Mouse (Mus musculus) cerebellum, adult 2 months (tissue): Measurements from ENCODE around the gene Pdia4. TPM values are rescaled to one million over a fixed set of nuclear protein-coding genes. Genes with fewer than 3 reads are reported as not detected.

ENCODE experiments used
- DNase-seq, 2 experiments: peaks; one replicate each; pipeline ENCODE4 v3.0.0; 2021
- H3K27ac ChIP-seq: fragments of 200-500 bp; 2 replicates; pipeline ENCODE4 v1.5.1; 2012; ENCODE audit warnings: low read length, control low read depth, inconsistent platforms; ENCODE audit not compliant: insufficient read depth
- H3K27me3 ChIP-seq: fragments of 200-500 bp; 2 replicates; pipeline ENCODE4 v1.6.1; 2012; ENCODE audit warnings: inconsistent platforms, mild to moderate bottlenecking, low read length, moderate library complexity; ENCODE audit not compliant: control insufficient read depth, insufficient read depth
- H3K4me1 ChIP-seq: fragments of 200-500 bp; 2 replicates; pipeline ENCODE4 v1.6.1; 2011; ENCODE audit warnings: low read length; ENCODE audit not compliant: control insufficient read depth, insufficient read depth
- H3K4me3 ChIP-seq: fragments of 200-500 bp; replicated peaks from 2 replicates; pipeline ENCODE3; 2011; ENCODE audit warnings: mild to moderate bottlenecking, low read depth, low read length, control low read depth; ENCODE audit not compliant: insufficient read depth
- CTCF ChIP-seq: fragments of 200-500 bp; IDR thresholded peaks from 2 replicates; pipeline ENCODE4 v1.5.1; 2011; ENCODE audit warnings: low read depth, mild to moderate bottlenecking, control low read depth, low read length, moderate library complexity, borderline replicate concordance; ENCODE audit not compliant: insufficient read depth
- POLR2A ChIP-seq: fragments of 200-500 bp; IDR thresholded peaks from 2 replicates; pipeline ENCODE4 v1.6.1; 2011; ENCODE audit warnings: low read length, control low read depth, borderline replicate concordance; ENCODE audit not compliant: insufficient read depth
- WGBS: fragments of 180-500 bp; shearing (Covaris S2); methylation state at CpG from one replicate; pipeline ENCODE4 v1.1.7; 2018; 5-methylcytosine and 5-hydroxymethylcytosine counted together
- polyA plus RNA-seq: library from polyadenylated mRNA; depleted of rRNA; stranded (reverse); fragments of >200 nt; gene quantifications from 2 replicates; pipeline ENCODE4 v1.2.3, GENCODE M21; 2012

The Pdia4 gene
- polyA plus RNA-seq, 1 experiment, result 31.9 TPM

- DNase-seq, result no peak
- TF ChIP-seq CTCF (no peak), POLR2A (no peak)
- Histone ChIP-seq H3K27me3 (no peaks in the 10 kb centered on the region), H3K4me3 (no peak overlapping the region), H3K4me1 (peaks cover 7% of the 10 kb centered on the region), H3K27ac (no peak overlapping the region)
- 65% methylated on average over 4 of the region's 4 CpGs for WGBS
Measured at GRCm38 (mm10) chr6:47809053-47809452, 4.2 kb downstream of the Pdia4 start.

GRCm38 (mm10) chr6:47808545-47808944 is 4.7 kb downstream of the Pdia4 start:
- H3K4me3 ChIP-seq, result no peak overlapping the region

GRCm38 (mm10) chr6:47807419-47807818 is 5.8 kb downstream of the Pdia4 start:
- Histone ChIP-seq H3K4me3 (no peak overlapping the region), H3K4me1 (peaks cover 7% of the 10 kb centered on the region), H3K27ac (no peak overlapping the region), H3K27me3 (no peaks in the 10 kb centered on the region)
- no peak for TF ChIP-seq POLR2A
- TF ChIP-seq CTCF, result no peak
- no peak for DNase-seq
- 81% methylated on average over 2 of the region's 2 CpGs for WGBS

More at GRCm38 (mm10) chr6:47808545-47808944, 4.7 kb downstream of the Pdia4 start:
- TF ChIP-seq POLR2A, result no peak
- no peak for TF ChIP-seq CTCF
- no peaks in the 10 kb centered on the region for H3K27me3 ChIP-seq
- 86% methylated on average over 5 of the region's 5 CpGs for WGBS
- DNase-seq, result no peak
- peaks cover 7% of the 10 kb centered on the region for H3K4me1 ChIP-seq
- H3K27ac ChIP-seq, result no peak overlapping the region

GRCm38 (mm10) chr6:47805520-47805919 is 7.7 kb downstream of the Pdia4 start:
- no peak overlapping the region for H3K27ac ChIP-seq
- H3K4me1 ChIP-seq, result no peaks in the 10 kb centered on the region; the same call in none of the 2 replicates
- no peak overlapping the region for H3K4me3 ChIP-seq
- 67% methylated on average over 2 of the region's 2 CpGs for WGBS
- TF ChIP-seq POLR2A (no peak), CTCF (no peak)
- no peak for DNase-seq
- no peaks in the 10 kb centered on the region for H3K27me3 ChIP-seq

- DNase-seq, result peak in 1 of 2 experiments; percentile 42
- H3K4me1 ChIP-seq, result no peaks in the 10 kb centered on the region
- no peaks in the 10 kb centered on the region; the same call in 1 of the 2 replicates for H3K27me3 ChIP-seq
- TF ChIP-seq CTCF (peak; percentile 64; the same call in 1 of the 2 replicates), POLR2A (no peak)
- no peak overlapping the region for H3K27ac ChIP-seq
- no peak overlapping the region for H3K4me3 ChIP-seq
- WGBS, result 39% methylated on average over 6 of the region's 6 CpGs
Measured at GRCm38 (mm10) chr6:47799079-47799478, 14.2 kb downstream of the Pdia4 start.

GRCm38 (mm10) chr6:47794106-47794830 is 19.0 kb downstream of the Pdia4 start:
- WGBS, result 26% methylated on average over 10 of the region's 10 CpGs

GRCm38 (mm10) chr6:47793284-47793683 is 19.9 kb downstream of the Pdia4 start:
- 83% methylated on average over 5 of the region's 5 CpGs for WGBS
- Histone ChIP-seq H3K4me1 (no peaks in the 10 kb centered on the region; the same call in 1 of the 2 replicates), H3K27ac (no peak overlapping the region), H3K4me3 (no peak overlapping the region), H3K27me3 (no peaks in the 10 kb centered on the region; the same call in 1 of the 2 replicates)
- TF ChIP-seq CTCF, result no peak
- TF ChIP-seq POLR2A, result no peak
- no peak for DNase-seq

More at GRCm38 (mm10) chr6:47794106-47794830, 19.0 kb downstream of the Pdia4 start:
- H3K4me3 ChIP-seq, result no peak overlapping the region
- no peaks in the 10 kb centered on the region; the same call in 1 of the 2 replicates for H3K27me3 ChIP-seq
- peak in 1 of 2 experiments; percentile 45 for DNase-seq
- TF ChIP-seq CTCF, result peak; percentile 59
- TF ChIP-seq POLR2A, result no peak
- no peaks in the 10 kb centered on the region for H3K4me1 ChIP-seq
- H3K27ac ChIP-seq, result no peak overlapping the region

GRCm38 (mm10) chr6:47792533-47792932 is 20.7 kb downstream of the Pdia4 start:
- no peak for DNase-seq
- 69% methylated on average over 2 of the region's 2 CpGs for WGBS
- no peaks in the 10 kb centered on the region; the same call in 1 of the 2 replicates for H3K4me1 ChIP-seq
- no peaks in the 10 kb centered on the region; the same call in 1 of the 2 replicates for H3K27me3 ChIP-seq
- no peak overlapping the region for H3K4me3 ChIP-seq
- H3K27ac ChIP-seq, result no peak overlapping the region
- no peak for TF ChIP-seq POLR2A
- no peak for TF ChIP-seq CTCF
